Mouse (Mus musculus) bone marrow macrophage, adult 2 months (primary cell): ENCODE results near the gene Nepro.

Experiments
- CTCF ChIP-seq: IDR thresholded peaks from 2 replicates; pipeline ENCODE4 v1.5.1; 2012; ENCODE audit warnings: low read depth, mild to moderate bottlenecking, low read length, moderate library complexity
- POLR2A ChIP-seq: IDR thresholded peaks from 2 replicates; pipeline ENCODE4 v1.6.1; 2012; ENCODE audit warnings: mild to moderate bottlenecking, low read depth, low read length, borderline replicate concordance

- TF ChIP-seq CTCF (no peak), POLR2A (no peak)
Measured at GRCm38 (mm10) chr16:44687719-44688420, 36.2 kb upstream of the Nepro start.
